Mouse (Mus musculus): ENCODE results near the gene Ptprk.

Ptprk gene

GRCm38 (mm10) chr10:28271729-28272606 lies 197.3 kb downstream of the Ptprk start:
- DNase-seq (ENCODE audit: extremely low spot score, low spot score), result no peak

- no peak for DNase-seq (ENCODE audit: extremely low spot score, low spot score)
These were observed 204.1 kb downstream of the Ptprk start for GRCm38 (mm10) chr10:28278757-28279156.

- no peak for DNase-seq (ENCODE audit: extremely low spot score, low spot score)
These were observed 222.9 kb downstream of the Ptprk start for GRCm38 (mm10) chr10:28297531-28297930.

GRCm38 (mm10) chr10:28299207-28299606 lies 224.6 kb downstream of the Ptprk start:
- no peak for DNase-seq (ENCODE audit: extremely low spot score, low spot score)

- DNase-seq (ENCODE audit: extremely low spot score, low spot score), result no peak
These were observed 229.2 kb downstream of the Ptprk start for GRCm38 (mm10) chr10:28303856-28304255.

DNA sequence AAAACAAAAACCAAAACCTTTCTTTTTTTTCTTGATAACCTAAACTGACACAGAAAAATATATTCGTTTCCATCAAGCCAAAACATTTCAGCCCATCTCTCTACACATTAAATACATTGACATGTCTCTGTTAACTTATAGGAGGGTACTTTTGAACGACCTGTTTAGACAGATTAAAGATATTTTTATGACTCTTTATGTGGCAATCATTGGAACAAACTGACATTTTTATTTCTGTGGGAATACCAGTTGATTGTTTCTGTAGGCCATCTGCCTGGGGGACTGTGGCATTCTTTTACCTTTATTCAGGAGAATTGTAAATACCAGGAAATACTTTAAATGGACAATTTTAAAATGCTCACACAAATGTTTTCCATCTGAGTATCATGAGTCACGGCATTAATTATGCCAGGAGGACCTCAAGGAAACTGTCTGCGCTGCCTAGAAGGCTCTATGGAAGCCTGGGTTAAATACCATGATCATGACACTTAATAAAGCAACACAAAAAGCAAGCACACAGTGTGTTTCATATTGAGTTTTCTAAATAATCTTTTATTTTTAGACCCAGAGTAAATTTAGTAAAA lies 229.8 kb downstream of the Ptprk start:
- no peak for DNase-seq (ENCODE audit: extremely low spot score, low spot score)

- DNase-seq (ENCODE audit: extremely low spot score, low spot score), result no peak
These were observed 231.9 kb downstream of the Ptprk start for GRCm38 (mm10) chr10:28306451-28307086.

DNA sequence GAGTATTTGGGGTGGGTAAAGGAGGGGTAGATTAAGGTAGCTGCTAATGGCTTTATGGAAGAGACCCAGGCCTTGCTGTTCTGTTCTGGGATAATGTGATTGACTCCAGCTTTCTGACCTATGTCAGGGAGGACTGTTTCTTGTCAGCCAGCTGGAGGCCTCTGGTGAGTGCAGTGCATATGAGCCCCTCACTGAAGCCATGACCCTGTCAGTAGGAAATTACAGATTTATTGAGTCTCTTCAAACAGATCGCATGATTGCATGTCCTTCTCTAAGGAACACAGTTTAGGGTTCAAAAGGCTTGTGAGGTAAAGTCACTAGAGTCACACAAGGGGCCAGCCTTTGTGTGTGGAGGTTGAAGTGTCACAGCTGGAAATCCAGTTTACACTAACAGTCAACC lies 236.7 kb downstream of the Ptprk start:
- DNase-seq (ENCODE audit: extremely low spot score, low spot score), result no peak

DNA sequence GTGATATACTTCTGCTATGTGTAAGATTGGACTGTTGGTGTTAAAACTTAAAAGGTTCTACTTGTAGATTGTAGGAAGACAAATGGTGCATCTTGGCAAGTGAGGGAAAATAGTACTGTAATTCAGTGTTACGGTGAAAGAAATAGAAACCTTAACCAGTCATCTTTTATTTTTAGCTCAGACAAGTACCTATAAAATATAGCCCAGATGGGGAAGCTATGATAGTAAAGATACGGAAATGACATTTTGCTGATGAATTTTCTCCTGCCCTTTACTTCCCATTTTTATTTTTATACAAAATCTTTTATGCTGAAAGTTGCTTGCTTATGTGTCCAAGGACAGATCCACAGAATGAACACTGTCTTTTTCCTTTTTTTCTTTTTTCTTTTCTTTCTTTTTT lies 248.4 kb downstream of the Ptprk start:
- DNase-seq (ENCODE audit: extremely low spot score, low spot score), result no peak

DNA sequence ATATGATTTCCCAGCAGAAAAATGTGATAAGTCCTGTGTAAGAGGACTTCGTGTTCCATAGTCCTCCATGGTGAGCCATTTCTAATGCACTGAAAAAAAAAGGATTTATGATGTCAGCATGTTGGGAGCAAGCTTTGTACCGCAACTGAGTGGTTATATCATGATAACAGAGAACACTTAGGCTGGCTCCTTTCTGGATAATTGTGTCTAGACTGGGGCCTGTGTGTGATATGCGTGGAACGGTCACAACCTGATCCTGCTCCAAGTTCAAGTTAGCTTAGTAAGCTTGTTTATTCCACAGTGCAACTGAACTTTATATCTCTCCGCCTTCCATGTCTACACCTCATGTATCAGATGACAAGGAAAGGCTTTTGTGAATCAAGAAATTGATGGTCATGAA lies 260.6 kb downstream of the Ptprk start:
- no peak for DNase-seq (ENCODE audit: extremely low spot score, low spot score)

DNA sequence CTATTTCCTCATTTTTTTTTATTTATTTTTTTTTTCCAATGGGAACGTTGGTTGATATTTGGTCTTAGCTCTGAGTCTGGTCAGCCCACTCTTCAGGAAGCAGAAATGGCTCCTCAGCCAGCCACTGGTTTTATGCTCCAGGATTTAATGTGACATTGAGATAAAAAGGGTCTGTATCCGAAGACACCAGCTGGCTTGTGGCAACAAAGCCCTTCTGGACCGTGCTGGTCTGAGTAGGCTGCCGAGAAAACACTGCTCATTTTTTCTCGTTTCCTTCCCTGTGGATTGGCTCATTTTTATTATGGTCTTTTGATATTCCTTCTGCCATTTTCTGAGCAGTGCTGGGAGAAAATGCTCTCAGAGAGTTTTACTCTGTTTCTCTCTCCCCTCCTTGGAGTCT lies 263.9 kb downstream of the Ptprk start:
- no peak for DNase-seq (ENCODE audit: extremely low spot score, low spot score)

DNA sequence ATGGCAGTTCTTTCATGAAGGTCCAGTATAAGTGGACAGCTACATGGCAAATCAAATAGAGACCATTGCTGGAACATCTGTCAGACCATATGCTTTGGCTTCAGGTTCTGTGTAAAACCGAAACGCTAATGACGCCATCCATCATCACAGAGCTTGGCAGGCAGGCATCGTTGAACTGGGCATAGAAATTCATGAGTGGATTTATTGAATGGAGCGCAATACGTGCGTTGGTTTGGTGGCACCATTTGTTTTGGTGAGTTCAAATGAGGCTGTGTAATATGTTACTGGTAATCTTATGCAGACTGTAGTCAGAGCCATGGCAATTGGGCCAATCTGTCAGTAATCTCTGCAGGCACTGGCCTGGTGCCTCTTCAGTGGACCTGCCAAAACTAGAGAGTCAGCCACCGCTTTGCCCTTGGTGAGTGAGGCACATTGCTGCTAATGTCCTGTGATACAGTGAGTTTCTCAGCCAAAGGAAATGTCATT lies 270.6 kb downstream of the Ptprk start:
- DNase-seq (ENCODE audit: extremely low spot score, low spot score), result no peak

GRCm38 (mm10) chr10:28365291-28365690 lies 290.7 kb downstream of the Ptprk start:
- DNase-seq (ENCODE audit: extremely low spot score, low spot score), result no peak

DNA sequence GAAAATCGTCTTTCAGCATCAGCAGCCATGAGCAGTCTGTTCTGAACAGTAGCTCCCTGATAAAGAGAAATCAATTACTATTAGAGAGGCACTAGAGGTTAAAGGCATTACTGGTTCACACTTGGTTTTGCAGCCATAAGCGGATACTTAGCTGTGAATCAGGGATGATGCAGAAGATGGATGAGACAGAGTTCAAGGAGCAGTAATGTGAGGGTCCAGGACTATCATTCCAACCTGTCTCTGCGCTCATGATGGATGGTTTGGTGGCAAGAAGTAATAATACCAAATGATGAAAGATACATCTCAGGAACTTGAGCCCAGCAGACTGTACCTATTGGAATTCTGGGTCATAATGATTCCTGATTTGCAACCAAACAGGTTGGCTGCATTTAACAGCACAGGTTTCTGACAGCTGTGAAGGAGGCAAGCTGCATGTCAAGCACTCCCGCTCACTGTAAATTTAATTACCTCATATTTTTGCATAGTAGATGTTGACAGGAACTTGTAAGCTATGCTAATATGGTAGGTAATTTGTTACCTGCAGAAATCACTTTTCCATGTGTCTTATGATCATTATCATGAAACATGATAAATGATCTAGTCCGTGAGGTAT lies 291.6 kb downstream of the Ptprk start:
- DNase-seq (ENCODE audit: extremely low spot score, low spot score), result no peak

DNA sequence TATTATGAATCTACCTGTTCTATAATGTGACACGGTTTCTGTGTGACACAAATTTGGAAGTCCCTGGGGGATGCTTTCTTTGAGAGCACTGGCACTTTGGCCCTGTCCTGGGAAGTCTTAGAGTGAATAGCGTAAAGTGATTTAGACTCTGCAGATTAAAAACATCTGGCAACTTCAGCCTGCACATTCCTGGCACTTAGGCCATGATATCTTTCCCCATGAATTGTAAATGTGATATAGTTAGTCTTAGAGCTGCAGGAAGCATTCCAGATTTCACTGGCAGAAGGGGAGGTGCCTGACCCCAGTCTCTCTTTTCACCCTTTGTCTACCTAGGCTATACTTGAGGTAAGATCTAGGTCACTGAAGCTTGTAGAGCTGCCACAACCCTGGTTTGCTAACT lies 295.2 kb downstream of the Ptprk start:
- DNase-seq (ENCODE audit: extremely low spot score, low spot score), result peak; percentile 14

DNA sequence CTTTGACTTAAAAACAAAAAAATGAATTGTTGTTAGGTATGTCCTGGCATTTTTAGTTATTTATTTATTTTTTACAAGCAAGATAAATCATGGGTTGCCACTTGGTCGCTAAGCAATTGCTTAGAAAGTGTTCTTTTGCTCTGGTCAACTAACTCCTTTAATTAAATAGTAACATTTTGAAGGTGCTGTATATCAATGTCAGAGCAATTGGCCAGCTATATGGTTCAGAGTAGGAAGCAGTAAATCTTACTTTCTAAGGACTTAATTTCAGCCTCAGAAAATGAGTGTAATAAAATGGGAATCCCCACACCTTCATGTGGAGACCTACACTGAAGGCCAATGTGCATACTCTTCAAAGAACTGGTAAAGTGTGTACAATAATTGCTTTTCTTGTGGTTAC lies 300.3 kb downstream of the Ptprk start:
- DNase-seq (ENCODE audit: extremely low spot score, low spot score), result no peak

DNA sequence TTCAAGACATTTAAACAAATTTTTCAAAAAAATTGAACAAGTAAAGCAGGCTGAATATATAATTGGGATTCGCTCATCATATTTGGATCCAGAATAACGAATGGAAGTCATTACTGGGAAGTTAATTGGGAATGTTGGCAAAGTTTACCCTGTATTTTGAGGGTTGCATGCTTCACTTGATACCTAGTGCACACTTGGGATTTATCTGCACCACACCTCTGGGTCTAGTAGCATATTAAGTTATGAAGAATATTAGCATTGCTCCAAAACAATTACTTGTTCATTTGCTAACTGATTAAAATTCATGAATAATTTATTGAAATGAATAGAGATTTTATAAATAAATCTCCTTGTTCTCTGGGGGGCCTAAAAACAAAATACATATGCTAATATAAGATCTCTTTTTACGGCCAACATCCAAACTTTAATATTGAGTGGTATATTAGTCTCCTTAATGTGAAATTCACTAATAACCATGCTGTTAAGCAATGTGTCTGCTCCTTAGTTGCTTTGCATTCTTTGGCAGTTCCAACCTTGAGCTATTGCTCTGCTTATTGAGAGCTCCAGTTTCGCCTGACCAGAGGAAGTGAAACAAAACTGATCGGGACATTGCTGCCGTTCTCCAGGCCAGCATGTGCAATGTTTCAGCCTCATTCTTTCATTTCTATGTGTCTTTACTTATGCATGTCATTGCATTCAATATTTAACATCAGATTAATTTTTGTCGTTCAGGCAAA lies 305.3 kb downstream of the Ptprk start:
- no peak for DNase-seq (ENCODE audit: extremely low spot score, low spot score)

DNA sequence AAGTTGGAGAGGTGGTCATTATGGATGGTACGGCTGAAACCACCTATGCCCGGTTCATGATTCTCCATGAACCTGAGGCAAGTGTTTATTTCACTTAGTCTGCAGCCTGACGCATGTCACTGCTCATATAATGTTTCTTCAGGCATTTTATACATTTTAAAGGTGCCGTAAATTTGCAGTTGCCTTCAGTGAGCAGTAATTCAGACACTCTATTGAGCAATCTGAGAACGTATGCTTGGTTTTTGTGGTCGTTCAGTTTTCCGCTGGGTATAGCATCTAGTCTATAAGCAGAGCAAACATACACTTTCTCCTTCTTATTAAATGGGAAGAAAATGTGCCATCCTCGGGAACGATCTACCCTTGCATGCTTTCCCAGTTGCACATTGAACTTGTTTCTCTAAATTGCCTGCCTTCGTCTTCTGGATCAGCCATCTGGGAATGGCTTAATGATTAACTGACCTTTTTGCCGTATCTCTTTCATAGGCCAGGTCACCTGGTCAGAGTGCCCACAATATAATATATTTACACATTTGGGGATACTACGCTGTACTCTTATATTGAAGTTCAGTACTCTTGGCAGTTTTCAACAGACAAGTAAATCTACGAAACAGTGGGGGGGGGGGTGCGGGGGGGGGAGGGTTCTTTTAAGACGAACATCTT lies 313.1 kb downstream of the Ptprk start:
- no peak for DNase-seq (ENCODE audit: extremely low spot score, low spot score)

- DNase-seq (ENCODE audit: extremely low spot score, low spot score), result no peak
These were observed 316.5 kb downstream of the Ptprk start for GRCm38 (mm10) chr10:28391168-28391567.

- DNase-seq (ENCODE audit: extremely low spot score, low spot score), result no peak
These were observed 321.2 kb downstream of the Ptprk start for GRCm38 (mm10) chr10:28395610-28396519.

Data from neural tube, embryonic 10.5 days (tissue).